In genomic region chrX:7922032-7922431, GRCm38 (mm10) we compare ENCODE assay signal across 8 mouse cellular contexts. TPM values are rescaled to one million over a fixed set of nuclear protein-coding genes. Genes with fewer than 3 reads are reported as not detected.
DNase-seq lines count a peak whose midpoint lies in the region; ATAC-seq and TF ChIP-seq lines count a peak whose summit lies in the region.

No protein-coding gene starts in this region.

- no peak for TF ChIP-seq POLR2A in ES-Bruce4 (IDR thresholded peaks at IDR 0.05; ENCODE audit: insufficient read depth, low read length)

- H3K9ac ChIP-seq in heart, embryonic 11.5 days (ENCODE audit: low read depth, low read length) = no peak overlapping the region
- peak overlapping the region; percentile 64 for H3K9ac ChIP-seq in ES-Bruce4 (ENCODE audit: low read depth, poor library complexity, severe bottlenecking)
- H3K9ac ChIP-seq in embryonic facial prominence, embryonic 14.5 days (ENCODE audit: low read depth, low read length) = no peak overlapping the region
- no peak overlapping the region for H3K9ac ChIP-seq in limb, embryonic 15.5 days
- no peak overlapping the region for H3K9ac ChIP-seq in stomach, embryonic 15.5 days

- H3K4me2 ChIP-seq in heart, embryonic 11.5 days = peak overlapping the region; percentile 56
- H3K4me2 ChIP-seq in embryonic facial prominence, embryonic 14.5 days (ENCODE audit: low read depth, low read length) = peak overlapping the region; percentile 48
- H3K4me2 ChIP-seq in limb, embryonic 15.5 days = peak overlapping the region; percentile 45
- peak overlapping the region; percentile 47 for H3K4me2 ChIP-seq in stomach, embryonic 15.5 days

- H3K9me3 ChIP-seq in heart, embryonic 11.5 days (replicated peaks; ENCODE audit: control insufficient read depth, low read length) = no peaks in the 10 kb centered on the region
- no peaks in the 10 kb centered on the region for H3K9me3 ChIP-seq in ES-Bruce4 (replicated peaks; ENCODE audit: control insufficient read depth, insufficient read depth, low read length, poor library complexity, severe bottlenecking)
- H3K9me3 ChIP-seq in embryonic facial prominence, embryonic 14.5 days (ENCODE audit: control insufficient read depth, low read length) = no peaks in the 10 kb centered on the region
- H3K9me3 ChIP-seq in limb, embryonic 15.5 days = no peaks in the 10 kb centered on the region
- H3K9me3 ChIP-seq in stomach, embryonic 15.5 days = no peaks in the 10 kb centered on the region

- H3K27me3 ChIP-seq in heart, embryonic 11.5 days (ENCODE audit: control insufficient read depth, insufficient read depth, low read length) = peaks cover 77% of the 10 kb centered on the region
- no peaks in the 10 kb centered on the region for H3K27me3 ChIP-seq in ES-Bruce4 (ENCODE audit: control insufficient read depth, insufficient read depth, low read length, poor library complexity, severe bottlenecking)
- H3K27me3 ChIP-seq in embryonic facial prominence, embryonic 14.5 days (replicated peaks; ENCODE audit: control insufficient read depth, insufficient read depth, low read length) = peaks cover 68% of the 10 kb centered on the region
- H3K27me3 ChIP-seq in limb, embryonic 15.5 days = peaks cover 62% of the 10 kb centered on the region
- H3K27me3 ChIP-seq in stomach, embryonic 15.5 days (replicated peaks) = peaks cover 42% of the 10 kb centered on the region

- H3K27ac ChIP-seq in heart, embryonic 11.5 days (ENCODE audit: low read depth, low read length) = no peak overlapping the region
- H3K27ac ChIP-seq in ES-Bruce4 (ENCODE audit: insufficient read depth, low read length) = no peak overlapping the region
- no peak overlapping the region for H3K27ac ChIP-seq in embryonic facial prominence, embryonic 14.5 days (replicated peaks; ENCODE audit: low read depth, low read length)
- no peak overlapping the region for H3K27ac ChIP-seq in limb, embryonic 15.5 days
- no peak overlapping the region for H3K27ac ChIP-seq in stomach, embryonic 15.5 days

- H3K4me3 ChIP-seq in heart, embryonic 11.5 days (ENCODE audit: low read depth, low read length) = peak overlapping the region; percentile 34
- H3K4me3 ChIP-seq in ES-Bruce4 (ENCODE audit: low read depth, low read length) = peak overlapping the region; percentile 74
- H3K4me3 ChIP-seq in embryonic facial prominence, embryonic 14.5 days (ENCODE audit: low read depth, low read length) = peak overlapping the region; percentile 26
- peak overlapping the region; percentile 25 for H3K4me3 ChIP-seq in limb, embryonic 15.5 days
- H3K4me3 ChIP-seq in stomach, embryonic 15.5 days (replicated peaks) = peak overlapping the region; percentile 16

- 9% methylated on average over 47 of the region's 48 CpGs for WGBS in heart, embryonic 11.5 days (ENCODE audit: insufficient replicate concordance)
- 17% methylated on average over 15 of the region's 48 CpGs for WGBS in embryonic facial prominence, embryonic 14.5 days
- 17% methylated on average over 46 of the region's 48 CpGs for WGBS in limb, embryonic 15.5 days
- 17% methylated on average over 34 of the region's 48 CpGs for WGBS in stomach, embryonic 15.5 days

- TF ChIP-seq EP300 in ES-Bruce4 (IDR thresholded peaks at IDR 0.05; ENCODE audit: insufficient read depth, low read depth, low read length) = no peak

- no peaks in the 10 kb centered on the region for H3K4me1 ChIP-seq in heart, embryonic 11.5 days (ENCODE audit: control insufficient read depth, insufficient read depth, low read length)
- peaks cover 6% of the 10 kb centered on the region for H3K4me1 ChIP-seq in ES-Bruce4 (ENCODE audit: control insufficient read depth, insufficient read depth, low read length)
- no peaks in the 10 kb centered on the region for H3K4me1 ChIP-seq in embryonic facial prominence, embryonic 14.5 days (ENCODE audit: control insufficient read depth, insufficient read depth, low read length)
- H3K4me1 ChIP-seq in limb, embryonic 15.5 days = peaks cover 9% of the 10 kb centered on the region
- 0 out of 2 replicates have a peak, but pooled peaks cover 4% of the 10 kb centered on the region for H3K4me1 ChIP-seq in stomach, embryonic 15.5 days

- no peaks in the 10 kb centered on the region for H3K36me3 ChIP-seq in heart, embryonic 11.5 days (ENCODE audit: control insufficient read depth, insufficient read depth, low read length)
- no peaks in the 10 kb centered on the region for H3K36me3 ChIP-seq in ES-Bruce4 (ENCODE audit: control insufficient read depth, insufficient read depth, low read length, poor library complexity, severe bottlenecking)
- no peaks in the 10 kb centered on the region for H3K36me3 ChIP-seq in embryonic facial prominence, embryonic 14.5 days (ENCODE audit: control insufficient read depth, insufficient read depth, low read length)
- H3K36me3 ChIP-seq in limb, embryonic 15.5 days = no peaks in the 10 kb centered on the region
- H3K36me3 ChIP-seq in stomach, embryonic 15.5 days = no peaks in the 10 kb centered on the region

- DNase-seq in heart, adult 11 months = no peak
- DNase-seq in embryonic facial prominence, embryonic 14.5 days (ENCODE audit: low spot score) = peak; percentile 5
- no peak for DNase-seq in gastrocnemius, adult 8-10 months (ENCODE audit: low spot score in 2 of 2)
- no peak for DNase-seq in urinary bladder, postnatal 25 days (ENCODE audit: low spot score)

- TF ChIP-seq CTCF in ES-Bruce4 (IDR thresholded peaks at IDR 0.05; ENCODE audit: low read depth, low read length) = no peak

- no peak for ATAC-seq in heart, embryonic 11.5 days (replicated peaks; ENCODE audit: insufficient number of reproducible peaks, low FRiP score, low TSS enrichment)
- ATAC-seq in embryonic facial prominence, embryonic 14.5 days (ENCODE audit: low read depth) = 0 out of 2 replicates have a peak, but pooled peaks have one; percentile 15
- ATAC-seq in limb, embryonic 15.5 days (ENCODE audit: insufficient number of reproducible peaks, low FRiP score, low TSS enrichment, low read depth) = no peak
- ATAC-seq in stomach, embryonic 15.5 days (ENCODE audit: insufficient read depth, low FRiP score, low read depth) = no peak

RNA-seq across cellular contexts. Expression of gene Pcsk1n, which starts 2.4 kb away (rescaled TPM):
- polyA plus RNA-seq in heart, embryonic 11.5 days (2014; fragmentation: Nextera tagmentation; extraction: Ambion mirVana) = 0.10 and 0.23 TPM in 2 replicates
- 12.3 and 16.9 TPM in 2 replicates for polyA plus RNA-seq in ES-Bruce4 (2011; ENCODE audit: insufficient read depth, insufficient read length, low read depth, missing spikeins)
- 8.6 and 9.3 TPM in 2 replicates for polyA plus RNA-seq in embryonic facial prominence, embryonic 14.5 days (2014; fragmentation: Nextera tagmentation; extraction: Ambion mirVana)
- polyA plus RNA-seq in limb, embryonic 15.5 days (2015; fragmentation: Nextera tagmentation; extraction: Ambion mirVana) = 0.63 and 1.2 TPM in 2 replicates
- polyA plus RNA-seq in stomach, embryonic 15.5 days (2015; fragmentation: Nextera tagmentation; extraction: Ambion mirVana) = 13.0 and 13.2 TPM in 2 replicates
- total RNA-seq in gastrocnemius, adult 8-10 months (2022) = not detected

RNA-seq across cellular contexts. Expression of gene Eras, which starts 6.4 kb away (rescaled TPM):
- not detected in 2 replicates for polyA plus RNA-seq in heart, embryonic 11.5 days (2014; fragmentation: Nextera tagmentation; extraction: Ambion mirVana)
- polyA plus RNA-seq in ES-Bruce4 (2011; ENCODE audit: insufficient read depth, insufficient read length, low read depth, missing spikeins) = 31.2 and 31.7 TPM in 2 replicates
- not detected in 2 replicates for polyA plus RNA-seq in embryonic facial prominence, embryonic 14.5 days (2014; fragmentation: Nextera tagmentation; extraction: Ambion mirVana)
- polyA plus RNA-seq in limb, embryonic 15.5 days (2015; fragmentation: Nextera tagmentation; extraction: Ambion mirVana) = not detected in 2 replicates
- not detected in 2 replicates for polyA plus RNA-seq in stomach, embryonic 15.5 days (2015; fragmentation: Nextera tagmentation; extraction: Ambion mirVana)
- total RNA-seq in gastrocnemius, adult 8-10 months (2022) = not detected

RNA-seq across cellular contexts. Expression of gene Gm10490, which starts 12.7 kb away (rescaled TPM):
- polyA plus RNA-seq in heart, embryonic 11.5 days (2014; fragmentation: Nextera tagmentation; extraction: Ambion mirVana) = not detected in 2 replicates
- not detected in 2 replicates for polyA plus RNA-seq in ES-Bruce4 (2011; ENCODE audit: insufficient read depth, insufficient read length, low read depth, missing spikeins)
- polyA plus RNA-seq in embryonic facial prominence, embryonic 14.5 days (2014; fragmentation: Nextera tagmentation; extraction: Ambion mirVana) = not detected in 2 replicates
- not detected in 2 replicates for polyA plus RNA-seq in limb, embryonic 15.5 days (2015; fragmentation: Nextera tagmentation; extraction: Ambion mirVana)
- polyA plus RNA-seq in stomach, embryonic 15.5 days (2015; fragmentation: Nextera tagmentation; extraction: Ambion mirVana) = not detected in 2 replicates
- total RNA-seq in gastrocnemius, adult 8-10 months (2022) = 1 to 10 TPM in 1 of 4 experiments, under 1 TPM in 1, not detected in 2; 0.87 to 1.5 TPM

RNA-seq across cellular contexts. Expression of gene Gm10491, which starts 14.4 kb away (rescaled TPM):
- not detected in 2 replicates for polyA plus RNA-seq in heart, embryonic 11.5 days (2014; fragmentation: Nextera tagmentation; extraction: Ambion mirVana)
- polyA plus RNA-seq in ES-Bruce4 (2011; ENCODE audit: insufficient read depth, insufficient read length, low read depth, missing spikeins) = not detected in 2 replicates
- polyA plus RNA-seq in embryonic facial prominence, embryonic 14.5 days (2014; fragmentation: Nextera tagmentation; extraction: Ambion mirVana) = not detected in 2 replicates
- not detected in 2 replicates for polyA plus RNA-seq in limb, embryonic 15.5 days (2015; fragmentation: Nextera tagmentation; extraction: Ambion mirVana)
- polyA plus RNA-seq in stomach, embryonic 15.5 days (2015; fragmentation: Nextera tagmentation; extraction: Ambion mirVana) = not detected in 2 replicates
- not detected for total RNA-seq in gastrocnemius, adult 8-10 months (2022)

RNA-seq across cellular contexts. Expression of gene Timm17b, which starts 22.9 kb away (rescaled TPM):
- polyA plus RNA-seq in heart, embryonic 11.5 days (2014; fragmentation: Nextera tagmentation; extraction: Ambion mirVana) = 135 and 152 TPM in 2 replicates
- 41.6 and 44.9 TPM in 2 replicates for polyA plus RNA-seq in ES-Bruce4 (2011; ENCODE audit: insufficient read depth, insufficient read length, low read depth, missing spikeins)
- polyA plus RNA-seq in embryonic facial prominence, embryonic 14.5 days (2014; fragmentation: Nextera tagmentation; extraction: Ambion mirVana) = 170 and 176 TPM in 2 replicates
- polyA plus RNA-seq in limb, embryonic 15.5 days (2015; fragmentation: Nextera tagmentation; extraction: Ambion mirVana) = 157 and 170 TPM in 2 replicates
- 141 and 148 TPM in 2 replicates for polyA plus RNA-seq in stomach, embryonic 15.5 days (2015; fragmentation: Nextera tagmentation; extraction: Ambion mirVana)
- total RNA-seq in gastrocnemius, adult 8-10 months (2022) = 10 to 100 TPM; 47.8 to 58.6 (median 53.9) TPM

Comparison
In these comparisons a context has a peak if more than half of its experiments do, and no peak if none do; other contexts are left out.
1. H3K4me3 ChIP-seq: peak in every context shown above with its lines; median percentile 74 in ES-Bruce4; 34 in heart, embryonic 11.5 days; 26 in embryonic facial prominence, embryonic 14.5 days; 25 in limb, embryonic 15.5 days; 16 in stomach, embryonic 15.5 days.
2. RNA of gene Eras, which starts 6.4 kb away (polyA plus RNA-seq): 31.2 to 31.7 TPM in ES-Bruce4; not detected in heart, embryonic 11.5 days, not detected in embryonic facial prominence, embryonic 14.5 days, not detected in limb, embryonic 15.5 days and not detected in stomach, embryonic 15.5 days; every median in the first group is over 10 times any median in the second.
3. Peak in every context shown above with its lines, with median percentiles within 50 percentile points of each other: H3K4me2 ChIP-seq.